Mouse (Mus musculus): ENCODE results near the gene Fbxl13.

The Fbxl13 gene

DNA sequence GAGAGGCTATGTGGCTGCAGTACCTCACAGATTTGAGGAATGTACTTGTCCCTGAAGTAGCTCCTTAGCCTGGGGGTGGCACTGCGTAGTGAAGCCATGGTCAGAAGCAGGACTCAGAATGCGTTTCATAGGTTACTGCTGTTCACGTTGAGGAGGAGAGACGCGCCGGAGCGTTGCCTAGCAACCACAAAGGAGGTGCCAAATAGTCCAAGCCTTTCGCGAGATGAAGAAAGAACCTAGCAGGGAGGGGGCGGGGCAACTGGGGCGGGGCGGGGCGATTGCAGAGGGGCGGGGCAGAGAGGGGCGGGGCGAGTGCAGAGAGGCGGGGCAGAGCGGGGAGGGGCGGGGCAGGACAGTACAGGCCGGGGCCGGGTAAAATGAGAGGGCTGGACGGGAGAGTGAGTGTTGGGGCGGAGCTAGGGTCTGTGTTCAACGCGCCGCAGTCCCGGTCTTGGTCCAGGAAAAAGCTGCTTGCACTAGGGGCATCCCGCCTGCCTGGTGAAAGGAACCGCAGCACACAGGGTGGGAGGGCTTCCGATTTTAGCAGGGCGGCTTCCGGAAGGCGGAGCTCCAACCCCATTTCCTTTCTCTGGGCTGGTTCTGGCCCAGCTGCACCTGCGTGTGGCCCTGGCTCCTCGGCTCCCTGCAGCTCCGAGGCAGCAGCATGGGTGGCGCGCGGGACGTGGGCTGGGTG is at the start of gene Fbxl13, which contains the start of gene Armc10:
Fbxl13 (minus strand) TSS at position 196 of the 694 bp plus-strand sequence.
Armc10 (plus strand) TSS at position 375 of the 694 bp plus-strand sequence.
- peak; percentile 91 to 92 for DNase-seq

DNA sequence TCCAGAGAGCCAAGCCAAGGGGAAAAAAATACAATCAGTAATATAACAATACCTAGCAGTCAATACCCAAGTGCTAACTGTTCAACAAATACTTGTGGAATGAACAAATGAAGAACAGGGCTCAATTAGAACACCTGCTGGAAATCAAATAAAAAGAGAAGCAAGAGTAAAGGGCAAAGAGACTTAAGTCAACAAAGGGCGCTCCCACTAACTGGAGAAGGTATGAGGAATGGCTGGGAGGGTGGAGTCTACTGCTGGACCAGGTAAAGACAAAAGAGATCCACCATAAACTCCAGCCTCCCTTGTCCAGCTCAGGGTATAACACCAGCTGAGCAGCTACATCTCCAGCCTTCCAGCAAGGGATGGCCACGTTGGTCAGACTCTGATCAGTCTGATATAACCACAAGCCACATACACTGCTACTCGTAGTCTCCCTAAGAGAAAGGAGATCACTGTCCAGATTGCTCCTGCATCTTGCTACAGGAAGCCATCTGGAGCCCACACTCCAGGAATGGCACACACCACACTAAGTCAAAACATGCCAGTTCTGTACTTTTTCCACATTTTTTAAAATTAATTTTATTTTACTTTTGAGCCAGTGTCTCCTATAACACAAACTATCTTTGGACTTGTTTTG is 49.5 kb upstream of the Fbxl13 start:
- DNase-seq: no peak

GRCm38 (mm10) chr5:21693372-21693870 is 48.0 kb upstream of the Fbxl13 start:
- DNase-seq: no peak

DNA sequence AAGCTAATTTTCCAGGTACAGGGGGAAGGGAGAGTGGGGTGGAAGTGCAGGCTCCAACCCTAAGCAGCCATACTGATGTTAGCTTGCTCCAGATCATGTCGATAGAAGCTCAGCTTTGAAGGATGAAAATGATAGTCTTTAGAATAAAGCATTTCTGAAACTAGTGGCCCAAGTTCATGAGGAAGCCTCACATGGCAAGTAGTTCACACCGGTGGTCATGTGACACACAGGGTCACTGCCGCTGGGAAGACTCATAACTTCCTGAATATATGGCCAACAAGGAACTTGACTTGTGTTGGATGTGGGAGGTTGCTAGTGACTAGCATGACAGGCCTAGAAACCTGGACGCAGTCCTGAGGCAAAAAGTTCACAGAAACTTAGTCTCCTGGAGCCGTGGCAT is 46.8 kb upstream of the Fbxl13 start:
- no peak for DNase-seq

DNA sequence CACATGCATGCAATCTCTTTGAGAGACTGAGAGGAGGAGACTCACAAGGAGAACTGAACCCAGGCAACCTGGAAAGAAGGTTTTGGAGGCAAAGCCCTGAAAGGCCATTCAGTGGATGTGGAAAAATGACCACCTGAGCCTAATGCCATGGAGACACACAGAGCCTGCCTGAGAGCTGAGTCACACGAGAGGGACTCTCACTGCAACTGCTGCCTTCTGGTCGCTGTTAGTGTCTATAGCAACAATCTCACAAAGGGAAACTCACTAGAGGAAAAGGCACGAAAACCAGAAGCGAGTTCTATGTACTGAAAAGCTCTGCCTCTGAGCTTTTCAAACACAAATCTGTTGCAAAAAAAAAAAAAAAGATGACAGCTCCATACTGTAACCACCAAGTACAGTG is 41.6 kb upstream of the Fbxl13 start:
- no peak for DNase-seq

DNA sequence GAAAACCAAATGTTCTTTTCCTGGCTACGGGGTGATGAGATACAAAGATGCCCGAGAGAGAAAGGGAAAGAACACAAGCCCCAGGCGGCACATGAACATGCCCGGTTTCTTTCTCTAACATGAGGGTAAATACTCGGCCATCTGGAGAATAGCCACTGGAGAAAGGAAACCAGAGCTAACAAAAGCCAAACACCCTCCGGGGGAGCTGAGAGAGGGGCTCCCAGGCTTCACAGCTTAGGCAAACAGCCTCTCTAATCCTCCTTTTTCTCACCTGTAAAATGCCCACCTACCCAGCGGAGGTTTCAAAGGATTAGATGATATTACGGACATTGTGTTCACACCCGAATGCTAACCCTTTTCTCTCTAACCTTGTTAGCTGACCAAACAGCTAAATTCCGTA is 39.6 kb upstream of the Fbxl13 start:
- DNase-seq: no peak

DNA sequence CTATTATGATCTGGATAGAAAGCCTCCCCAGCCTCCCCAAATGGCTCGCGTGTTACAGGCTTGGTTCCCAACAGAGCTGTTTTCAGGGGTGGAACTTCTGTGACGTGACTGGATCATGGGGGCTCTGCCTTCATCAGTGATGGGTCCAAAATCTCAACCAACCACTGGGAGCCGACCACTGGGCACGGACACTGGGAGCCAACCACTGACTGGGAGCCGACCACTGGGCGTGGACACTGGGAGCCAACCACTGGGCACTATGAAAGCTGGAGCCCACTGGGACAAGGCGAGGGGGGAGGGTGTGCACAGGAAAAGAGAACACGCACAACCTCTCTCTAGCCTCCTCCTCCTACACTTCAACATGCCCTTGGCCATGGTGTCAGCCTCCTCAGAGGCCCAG is 38.4 kb upstream of the Fbxl13 start:
- DNase-seq: no peak

DNA sequence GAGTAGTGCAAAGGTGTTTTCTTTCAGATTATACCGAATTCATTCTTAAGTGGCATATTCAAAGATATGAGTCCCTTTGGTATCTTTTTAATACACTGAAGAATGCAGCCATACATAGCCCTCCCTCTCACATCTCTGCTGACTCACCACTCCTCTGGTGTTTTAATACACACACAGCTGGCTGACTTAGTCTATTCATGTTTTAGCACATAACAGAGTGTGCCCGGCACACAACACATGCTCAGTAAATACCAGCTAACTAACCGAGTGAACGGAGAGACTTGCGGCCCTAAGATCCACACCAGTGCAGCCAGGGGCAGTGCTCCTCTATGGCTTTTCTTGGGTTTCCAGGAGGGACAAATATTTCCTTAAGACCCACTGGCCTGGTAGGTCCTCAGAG is 35.5 kb upstream of the Fbxl13 start:
- no peak for DNase-seq

GRCm38 (mm10) chr5:21680029-21680428 is 34.6 kb upstream of the Fbxl13 start:
- no peak for DNase-seq

DNA sequence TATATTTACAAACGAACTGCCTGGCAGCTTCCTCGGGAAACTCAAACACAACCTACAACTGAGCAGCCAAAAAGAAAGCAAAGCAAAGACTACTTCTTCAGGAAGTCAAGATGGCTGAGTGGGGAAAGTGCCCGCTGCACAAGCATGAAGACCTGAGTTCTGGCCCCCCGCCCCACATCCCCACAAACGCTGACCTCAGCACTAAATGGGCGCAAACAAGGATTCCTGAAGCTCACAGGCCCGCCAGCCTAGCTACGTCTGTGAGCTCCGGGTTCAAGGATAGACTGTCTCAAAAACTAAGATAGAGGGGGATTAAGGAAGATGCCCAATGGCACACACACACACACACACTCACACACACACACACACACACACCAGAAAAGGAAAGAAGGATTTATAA is 32.9 kb upstream of the Fbxl13 start:
- DNase-seq: no peak

DNA sequence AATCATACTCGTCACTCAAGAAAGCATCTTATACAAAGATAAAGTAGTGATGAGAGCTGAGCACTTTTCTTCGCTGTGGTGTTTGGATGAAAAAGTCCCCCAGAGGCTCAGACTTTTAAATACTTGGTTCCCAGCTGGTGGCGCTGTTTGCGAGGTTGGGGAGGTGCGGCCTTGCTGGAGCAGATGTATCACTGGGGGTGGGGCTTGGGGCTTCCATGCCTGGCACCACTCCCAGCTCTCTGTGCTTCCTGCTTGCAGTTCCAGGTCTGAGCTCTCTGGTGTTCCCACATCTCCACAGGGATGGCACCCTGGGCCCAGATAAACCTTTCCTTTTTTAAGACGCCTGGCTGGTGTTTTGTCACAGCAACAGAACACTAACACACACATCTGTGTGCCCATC is 32.5 kb upstream of the Fbxl13 start:
- no peak for DNase-seq

GRCm38 (mm10) chr5:21675494-21675893 is 30.1 kb upstream of the Fbxl13 start:
- no peak for DNase-seq

- no peak for DNase-seq
Observed at GRCm38 (mm10) chr5:21675019-21675418, 29.6 kb upstream of the Fbxl13 start.

DNA sequence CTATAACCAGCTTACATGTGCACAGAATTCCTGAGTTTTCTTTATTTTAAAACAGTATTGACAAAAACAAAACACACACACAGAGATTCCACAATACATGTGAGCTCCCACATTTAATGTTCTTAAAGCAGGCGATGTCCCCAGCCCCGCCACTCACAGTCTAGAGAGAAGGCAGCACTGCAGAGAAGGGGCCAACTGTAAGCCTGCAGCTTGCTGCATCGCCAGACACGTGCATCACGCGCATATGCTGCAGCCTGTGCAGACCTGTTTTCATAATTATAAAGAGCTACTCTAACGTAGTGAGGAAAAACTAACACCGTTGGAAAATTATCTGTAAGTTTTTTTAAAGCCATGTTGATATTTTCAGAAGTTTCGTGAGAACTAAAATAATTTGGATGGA is 28.3 kb upstream of the Fbxl13 start:
- DNase-seq: no peak

- DNase-seq: no peak
Observed at GRCm38 (mm10) chr5:21672812-21673635, 27.6 kb upstream of the Fbxl13 start.

DNA sequence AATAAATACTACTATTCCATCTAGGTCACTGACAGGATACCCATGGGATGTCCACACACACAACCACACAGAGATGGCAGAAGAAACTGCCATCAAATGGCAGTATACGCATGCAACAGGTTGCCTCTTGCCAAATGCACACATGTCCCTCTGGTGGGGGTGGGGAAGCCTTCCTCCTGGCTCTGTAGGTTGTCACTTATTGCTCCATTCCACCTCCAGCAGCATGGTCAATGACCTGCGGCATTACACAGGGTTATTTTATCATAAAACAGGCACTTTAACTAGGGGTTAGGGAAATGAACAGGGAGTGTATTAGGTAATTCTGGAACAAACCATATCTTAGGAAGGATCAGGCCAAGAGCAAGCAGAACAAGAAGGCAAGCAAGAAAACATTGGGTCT is 23.9 kb upstream of the Fbxl13 start:
- no peak for DNase-seq

DNA sequence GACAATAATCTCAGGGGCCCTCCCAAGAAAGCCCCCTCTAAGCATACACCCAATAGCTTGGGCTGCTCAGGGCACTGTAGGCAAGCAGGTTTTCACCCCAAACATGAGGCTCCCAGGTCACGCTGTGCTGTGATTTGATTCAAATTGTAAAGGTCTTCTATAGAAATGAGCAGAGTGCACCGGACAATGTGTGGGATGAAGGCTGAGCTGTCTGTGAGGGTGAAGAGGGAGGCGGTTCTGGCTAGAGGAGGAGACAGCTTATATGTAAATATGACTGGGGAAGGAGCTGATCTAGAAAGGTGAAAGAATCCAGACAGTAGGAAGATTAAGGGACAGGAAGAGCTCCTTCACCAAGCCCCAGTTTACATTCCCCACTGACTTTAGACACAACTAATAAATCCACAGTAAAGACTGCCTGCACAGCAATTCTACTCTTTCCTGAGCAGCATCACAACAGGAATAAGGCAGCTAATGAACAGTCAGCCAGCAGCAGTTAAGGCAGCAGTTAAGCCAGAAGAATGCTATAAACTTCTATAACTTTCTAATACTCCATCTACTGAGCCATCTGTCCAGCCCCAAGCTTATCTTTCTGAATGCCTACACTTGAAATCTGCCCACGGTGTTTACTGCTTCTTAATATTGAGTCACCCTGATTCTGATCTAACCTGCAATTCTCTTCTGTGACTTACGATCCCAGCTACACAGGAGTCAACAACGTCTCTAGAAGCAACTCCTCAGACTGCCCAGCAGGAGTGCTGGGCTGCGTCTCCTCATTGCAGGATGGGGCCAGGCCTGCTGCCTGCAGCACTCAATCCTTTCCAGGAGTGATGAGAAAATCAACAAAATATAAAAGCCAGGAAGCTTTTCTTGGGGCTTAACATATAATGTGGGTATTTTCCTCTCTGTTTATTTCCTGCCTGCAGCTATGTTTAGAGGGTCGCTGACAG is 22.0 kb upstream of the Fbxl13 start:
- DNase-seq: no peak

- no peak for DNase-seq
Observed at GRCm38 (mm10) chr5:21663081-21663480, 17.6 kb upstream of the Fbxl13 start.

DNA sequence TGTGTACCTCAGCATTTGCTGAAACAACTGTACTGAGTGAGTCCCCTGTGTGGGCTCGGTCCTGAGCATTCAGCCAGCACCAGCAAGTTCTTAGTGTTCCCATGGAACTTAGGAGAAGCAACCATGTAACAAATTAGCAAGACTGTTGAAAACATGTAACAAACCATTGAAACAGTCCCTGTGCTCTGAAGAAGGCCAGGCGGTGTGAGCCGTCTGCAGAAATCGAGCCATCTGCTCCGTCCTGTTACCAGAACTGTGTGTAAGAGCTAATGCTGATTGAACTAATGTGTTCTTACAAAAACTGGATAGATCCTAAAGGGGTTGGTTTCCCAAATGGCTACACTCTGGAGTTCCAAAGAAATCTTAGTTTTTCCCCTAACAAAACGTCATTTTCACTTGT is 15.4 kb upstream of the Fbxl13 start:
- no peak for DNase-seq

- peak; percentile 71 to 85 for DNase-seq
Observed at GRCm38 (mm10) chr5:21658623-21659395, 13.4 kb upstream of the Fbxl13 start.

GRCm38 (mm10) chr5:21658038-21658437 is 12.6 kb upstream of the Fbxl13 start:
- no peak for DNase-seq

GRCm38 (mm10) chr5:21656912-21657311 is 11.5 kb upstream of the Fbxl13 start:
- DNase-seq: no peak

All from kidney, adult 8-10 months (tissue).